Mouse (Mus musculus) small intestine, adult 2 months (tissue): Measurements from ENCODE around the gene Pak1ip1. TPM values are rescaled to one million over a fixed set of nuclear protein-coding genes. Genes with fewer than 3 reads are reported as not detected.

Experiments
- H3K27ac ChIP-seq: fragments of 200-500 bp; 2 replicates; pipeline ENCODE4 v1.5.1; 2012; ENCODE audit warnings: low read depth, low read length, control low read depth, inconsistent platforms; ENCODE audit not compliant: insufficient read depth
- H3K27me3 ChIP-seq: fragments of 200-500 bp; 2 replicates; pipeline ENCODE4 v1.6.1; 2012; ENCODE audit warnings: mild to moderate bottlenecking, moderate library complexity, low read length, inconsistent platforms; ENCODE audit not compliant: control insufficient read depth, insufficient read depth
- H3K36me3 ChIP-seq: fragments of 200-500 bp; 2 replicates; pipeline ENCODE4 v1.6.1; 2012; ENCODE audit warnings: mild to moderate bottlenecking, low read length, control low read depth, inconsistent platforms; ENCODE audit not compliant: control insufficient read depth, insufficient read depth
- H3K4me1 ChIP-seq: fragments of 200-500 bp; 2 replicates; pipeline ENCODE4 v1.6.1; 2012; ENCODE audit warnings: low read length, inconsistent platforms, mixed read lengths; ENCODE audit not compliant: control insufficient read depth, insufficient read depth, insufficient read length
- H3K4me3 ChIP-seq: fragments of 200-500 bp; 2 replicates; pipeline ENCODE4 v1.5.1; 2012; ENCODE audit warnings: low read depth, mild to moderate bottlenecking, control low read depth, inconsistent platforms, low read length, moderate library complexity
- CTCF ChIP-seq: fragments of 200-500 bp; IDR thresholded peaks from 2 replicates; pipeline ENCODE4 v1.5.1; 2012; ENCODE audit warnings: low read depth, mild to moderate bottlenecking, control low read depth, inconsistent platforms, low read length, moderate library complexity, mixed read lengths; ENCODE audit not compliant: insufficient replicate concordance, insufficient read length; ENCODE audit errors: extremely low read depth
- POLR2A ChIP-seq: fragments of 200-500 bp; IDR thresholded peaks from 2 replicates; pipeline ENCODE4 v1.6.1; 2012; ENCODE audit warnings: low read depth, mild to moderate bottlenecking, control low read depth, inconsistent platforms, low read length, moderate library complexity
- WGBS: fragments of 180-500 bp; shearing (Covaris S2); methylation state at CpG from one replicate; pipeline ENCODE4 v1.1.7; 2018; 5-methylcytosine and 5-hydroxymethylcytosine counted together
- polyA plus RNA-seq: library from polyadenylated mRNA; depleted of rRNA; stranded (reverse); fragments of >200 nt; gene quantifications from 2 replicates; pipeline ENCODE4 v1.2.3, GENCODE M21; 2012; rRNA removed

The Pak1ip1 gene
- polyA plus RNA-seq, 1 experiment = 31.5 TPM

DNA sequence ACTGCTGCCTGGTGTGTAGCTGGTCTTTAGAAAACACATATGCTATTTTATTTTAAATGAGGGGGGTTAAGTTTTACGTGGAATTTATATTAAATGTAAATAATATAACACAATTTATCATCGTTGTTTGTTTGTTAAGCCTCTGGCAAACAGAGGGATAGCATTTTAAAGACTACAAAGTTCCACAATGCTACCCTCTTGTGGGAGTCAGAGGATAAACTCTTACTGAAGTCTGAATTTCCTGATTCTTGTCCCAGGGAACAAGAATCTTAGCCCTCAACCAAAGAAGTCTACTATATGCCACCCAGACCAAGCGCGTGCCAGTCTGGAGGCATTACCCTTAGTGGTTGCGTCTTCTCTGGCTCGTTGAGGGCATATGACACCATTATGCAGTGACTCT, 46.5 kb downstream of the Pak1ip1 start:
- 78% methylated on average over 6 of the region's 6 CpGs for WGBS
- Histone ChIP-seq H3K36me3 (no peaks in the 10 kb centered on the region), H3K4me3 (no peak overlapping the region), H3K27ac (no peak overlapping the region), H3K27me3 (no peaks in the 10 kb centered on the region), H3K4me1 (no peaks in the 10 kb centered on the region)
- TF ChIP-seq CTCF = no peak
- no peak for TF ChIP-seq POLR2A

DNA sequence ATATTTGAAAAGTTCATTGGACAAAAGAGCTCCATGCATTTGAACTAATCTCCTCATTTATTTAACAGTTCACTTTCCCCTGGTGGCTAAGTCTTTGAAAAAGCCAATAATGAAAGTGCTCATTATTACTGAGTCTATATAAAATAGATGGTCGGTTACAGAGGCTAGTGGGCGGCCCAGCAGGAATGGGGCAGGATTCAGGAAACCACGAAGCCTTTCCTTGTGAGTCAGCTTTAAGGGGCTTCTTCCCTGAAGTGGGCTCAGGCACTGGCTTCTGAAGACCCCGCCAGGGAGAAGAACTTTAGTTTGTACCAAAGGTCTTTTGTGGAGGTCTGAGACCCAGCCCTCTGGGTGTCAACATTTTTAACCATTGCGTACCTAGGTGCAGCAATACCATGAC, 51.1 kb downstream of the Pak1ip1 start:
- H3K27ac ChIP-seq = no peak overlapping the region
- no peaks in the 10 kb centered on the region for H3K36me3 ChIP-seq
- TF ChIP-seq CTCF = no peak
- no peak for TF ChIP-seq POLR2A
- no peaks in the 10 kb centered on the region for H3K27me3 ChIP-seq
- H3K4me3 ChIP-seq = no peak overlapping the region
- 75% methylated on average over 5 of the region's 5 CpGs for WGBS
- no peaks in the 10 kb centered on the region for H3K4me1 ChIP-seq

Other genes with a start within 250 kb of the Pak1ip1 start
- 2.2 and 3.8 TPM in 2 replicates for gene Gcnt2, start 141.3 kb upstream of the Pak1ip1 start, polyA plus RNA-seq
- gene Tmem14c, start 15.3 kb downstream of the Pak1ip1 start, polyA plus RNA-seq = 64.4 and 79.0 TPM in 2 replicates
- gene Mak, start 78.7 kb downstream of the Pak1ip1 start, polyA plus RNA-seq = 0.01 TPM in 1 of 2 replicates, not detected in the other
- gene Gcm2, start 110.0 kb downstream of the Pak1ip1 start, polyA plus RNA-seq = not detected in 2 replicates
- gene Sycp2l, start 113.3 kb downstream of the Pak1ip1 start, polyA plus RNA-seq = 0.04 TPM in 1 of 2 replicates, not detected in the other
- gene Elovl2, start 219.4 kb downstream of the Pak1ip1 start, polyA plus RNA-seq = 0.05 and 0.08 TPM in 2 replicates
- 1.8 and 1.9 TPM in 2 replicates for gene Smim13, start 248.8 kb downstream of the Pak1ip1 start, polyA plus RNA-seq